Mouse (Mus musculus) megakaryocyte, embryonic 14.5 days (primary cell): ENCODE data around the gene Olfr1431.

ENCODE experiments used
- FLI1 ChIP-seq: IDR thresholded peaks from 2 replicates; pipeline ENCODE4 v1.6.1; 2012; ENCODE audit warnings: low read length, inconsistent platforms, mixed read lengths
- GATA1 ChIP-seq: IDR thresholded peaks from 3 replicates; pipeline ENCODE4 v1.6.1; 2012; ENCODE audit warnings: mixed read lengths, low read length, inconsistent platforms, borderline replicate concordance

GRCm38 (mm10) chr19:12200334-12200733, at the start of gene Olfr1431:
- TF ChIP-seq GATA1 (no peak), FLI1 (no peak)
